Mouse (Mus musculus): Measurements from ENCODE around the gene Iqcf3. TPM values are rescaled to one million over a fixed set of nuclear protein-coding genes. Genes with fewer than 3 reads are reported as not detected.
A peak's percentile ranks its signal among the peaks of the same experiment; 100 is the strongest.

The Iqcf3 gene
- polyA plus RNA-seq, 1 experiment from 2014 or later = not detected

DNA sequence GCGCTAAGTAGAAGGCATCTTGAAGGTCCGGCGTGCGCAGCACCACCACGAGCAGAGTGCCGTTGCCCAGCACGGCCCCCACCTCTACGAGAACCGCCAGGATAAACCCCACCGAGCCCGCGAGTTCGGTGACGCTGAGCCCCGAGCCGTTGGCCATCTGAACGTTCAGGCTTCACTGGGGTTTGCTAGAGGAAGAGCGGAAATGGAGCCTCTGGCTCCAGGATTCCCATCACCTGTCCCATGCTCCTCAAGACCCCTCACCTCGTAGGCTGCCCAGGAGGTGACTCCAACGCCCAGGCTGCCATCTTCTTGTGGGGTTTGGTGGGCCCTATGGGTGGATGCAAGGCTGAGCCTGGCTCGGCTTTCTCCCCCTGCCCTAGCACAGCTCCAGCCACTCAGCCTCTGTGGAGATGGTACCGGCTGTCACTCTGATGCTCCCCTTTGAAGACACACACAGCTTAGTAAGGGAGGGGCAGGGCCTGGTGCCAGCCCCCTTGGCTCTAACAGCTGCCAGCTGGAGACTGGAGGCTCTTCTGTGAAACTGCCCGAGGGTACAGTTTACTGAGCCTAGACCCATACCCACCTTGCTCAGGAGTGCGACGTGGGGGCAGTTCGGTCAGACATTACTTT lies 95.7 kb downstream of the Iqcf3 start, which contains the start of gene Gpr62:
Gpr62 (minus strand) TSS at position 368 of the 630 bp plus-strand sequence.
- Histone ChIP-seq H3K9me3 (ENCODE audit: control insufficient read depth, low read length) (no peaks in the 10 kb centered on the region), H3K4me1 (replicated peaks; ENCODE audit: control insufficient read depth, insufficient read depth, low read length) (peaks cover 14% of the 10 kb centered on the region; the same call in 1 of the 2 replicates), H3K27me3 (ENCODE audit: control insufficient read depth, insufficient read depth, low read length) (no peaks in the 10 kb centered on the region), H3K9ac (ENCODE audit: low read depth, low read length) (peak within 1 kb of the TSS; percentile 68), H3K27ac (ENCODE audit: low read depth, low read length) (peak within 1 kb of the TSS; percentile 60; the same call in 1 of the 2 replicates), H3K4me2 (replicated peaks; ENCODE audit: low read depth, low read length) (peak within 1 kb of the TSS; percentile 95), H3K36me3 (ENCODE audit: control insufficient read depth, insufficient read depth, low read length) (peaks cover 18% of the 10 kb centered on the region), H3K4me3 (ENCODE audit: low read depth, low read length) (peak within 1 kb of the TSS; percentile 43)
- WGBS = 28% methylated on average over 26 of the region's 26 CpGs
- ATAC-seq (ENCODE audit: low FRiP score) (peak; percentile 9), DNase-seq (ENCODE audit: low spot score) (no peak)

DNA sequence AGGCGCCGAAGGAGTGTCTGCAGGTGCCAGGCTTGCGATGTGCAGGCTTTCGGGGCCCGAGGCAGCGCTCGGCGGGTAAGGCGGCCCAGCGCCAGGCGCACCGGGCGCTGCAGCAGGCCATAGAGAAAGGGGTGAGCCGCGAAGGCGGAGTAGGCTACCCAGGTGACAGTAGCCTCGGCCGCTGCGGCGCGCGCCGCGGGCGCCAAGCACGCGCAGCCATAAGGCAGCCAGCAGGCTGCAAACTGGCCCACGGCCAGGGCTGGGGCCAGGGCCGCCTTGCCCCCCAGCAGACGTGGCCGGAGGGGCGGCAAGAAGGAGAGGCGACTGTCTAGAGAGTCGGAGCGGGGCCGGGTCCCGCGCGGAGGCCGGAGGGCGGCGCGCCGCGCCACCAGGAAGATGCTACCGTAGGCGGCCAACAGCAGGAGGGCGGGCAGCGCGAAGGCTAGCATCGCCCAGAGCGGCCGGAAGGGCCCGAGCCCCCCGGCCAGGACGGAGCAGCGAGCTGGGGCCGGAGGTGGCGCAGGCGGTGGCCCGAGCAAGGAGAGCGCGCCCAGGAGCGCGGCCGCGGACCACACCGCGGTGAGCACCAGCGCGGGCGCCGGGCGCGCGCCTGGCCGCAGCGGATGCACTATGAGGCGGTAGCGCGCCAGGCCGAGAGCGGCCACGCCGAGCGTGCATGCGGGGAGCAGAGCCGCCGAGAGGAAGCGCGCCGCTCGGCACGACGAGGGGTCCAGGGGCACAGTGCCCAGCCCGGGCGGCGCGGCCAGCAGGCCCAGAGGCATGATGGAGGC lies 96.5 kb downstream of the Iqcf3 start:
- peaks cover 14% of the 10 kb centered on the region; the same call in 1 of the 2 replicates for H3K4me1 ChIP-seq (replicated peaks; ENCODE audit: control insufficient read depth, insufficient read depth, low read length)
- ATAC-seq (ENCODE audit: low FRiP score) (peak; percentile 82), DNase-seq (ENCODE audit: low spot score) (peak; percentile 78)
- peak overlapping the region; percentile 43 for H3K4me3 ChIP-seq (ENCODE audit: low read depth, low read length)
- peak overlapping the region; percentile 68 for H3K9ac ChIP-seq (ENCODE audit: low read depth, low read length)
- no peaks in the 10 kb centered on the region for H3K9me3 ChIP-seq (ENCODE audit: control insufficient read depth, low read length)
- peak overlapping the region; percentile 60; the same call in 1 of the 2 replicates for H3K27ac ChIP-seq (ENCODE audit: low read depth, low read length)
- H3K36me3 ChIP-seq (ENCODE audit: control insufficient read depth, insufficient read depth, low read length) = peaks cover 23% of the 10 kb centered on the region
- 1% methylated on average over 89 of the region's 99 CpGs for WGBS
- peak overlapping the region; percentile 95 for H3K4me2 ChIP-seq (replicated peaks; ENCODE audit: low read depth, low read length)
- no peaks in the 10 kb centered on the region for H3K27me3 ChIP-seq (ENCODE audit: control insufficient read depth, insufficient read depth, low read length)

DNA sequence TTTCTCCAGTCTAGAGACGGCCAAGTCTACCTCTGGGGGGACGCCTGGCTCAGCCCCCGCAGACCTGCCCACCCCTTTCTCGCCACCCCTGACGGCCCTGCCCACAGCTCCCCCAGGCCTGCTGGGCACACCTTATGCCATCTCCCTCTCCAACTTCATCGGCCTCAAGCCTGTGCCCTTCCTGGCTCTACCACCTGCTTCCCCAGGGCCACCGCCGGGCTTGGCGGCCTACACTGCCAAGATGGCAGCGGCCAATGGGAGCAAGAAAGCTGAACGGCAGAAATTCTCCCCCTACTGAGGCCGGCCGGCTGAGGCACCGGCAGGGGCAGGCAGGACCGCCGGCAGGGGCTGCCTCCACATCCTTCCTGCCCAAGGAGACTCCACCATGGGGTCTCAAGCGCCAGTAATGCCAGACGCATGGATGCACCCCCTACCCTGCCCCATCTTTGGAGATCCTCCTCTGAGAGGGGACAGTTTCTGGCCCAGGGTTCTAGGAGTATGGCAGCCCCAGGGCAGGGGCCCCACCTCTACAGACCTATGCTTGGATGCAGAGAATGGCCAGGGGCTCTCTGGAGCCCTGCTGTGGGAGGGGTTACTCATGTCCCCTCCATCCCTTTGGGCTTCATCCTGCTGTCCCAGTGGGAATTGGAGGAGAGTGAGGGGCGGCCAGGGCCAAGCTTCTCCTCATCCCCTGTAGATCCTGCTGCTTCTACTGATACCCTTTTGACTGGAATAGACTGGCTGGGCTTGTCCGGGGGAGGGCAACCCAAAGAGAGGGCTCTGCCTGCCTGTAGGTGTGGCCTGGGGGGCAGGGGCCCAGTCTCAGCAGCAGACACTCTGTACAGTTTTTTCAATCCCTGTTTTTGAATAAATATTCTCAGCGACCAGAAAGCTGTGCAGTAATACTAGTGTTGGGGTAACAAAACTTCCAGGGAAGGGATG lies 98.0 kb downstream of the Iqcf3 start:
- Histone ChIP-seq H3K27me3 (ENCODE audit: control insufficient read depth, insufficient read depth, low read length) (no peaks in the 10 kb centered on the region), H3K9ac (ENCODE audit: low read depth, low read length) (no peak overlapping the region), H3K9me3 (ENCODE audit: control insufficient read depth, low read length) (no peaks in the 10 kb centered on the region), H3K27ac (ENCODE audit: low read depth, low read length) (no peak overlapping the region), H3K4me1 (replicated peaks; ENCODE audit: control insufficient read depth, insufficient read depth, low read length) (peaks cover 14% of the 10 kb centered on the region; the same call in 1 of the 2 replicates), H3K36me3 (ENCODE audit: control insufficient read depth, insufficient read depth, low read length) (peaks cover 25% of the 10 kb centered on the region), H3K4me2 (replicated peaks; ENCODE audit: low read depth, low read length) (0 out of 2 replicates have a peak overlapping the region, but pooled peaks have one; percentile 7), H3K4me3 (ENCODE audit: low read depth, low read length) (no peak overlapping the region)
- ATAC-seq (ENCODE audit: low FRiP score) (no peak), DNase-seq (ENCODE audit: low spot score) (no peak)
- WGBS = 86% methylated on average over 21 of the region's 21 CpGs

DNA sequence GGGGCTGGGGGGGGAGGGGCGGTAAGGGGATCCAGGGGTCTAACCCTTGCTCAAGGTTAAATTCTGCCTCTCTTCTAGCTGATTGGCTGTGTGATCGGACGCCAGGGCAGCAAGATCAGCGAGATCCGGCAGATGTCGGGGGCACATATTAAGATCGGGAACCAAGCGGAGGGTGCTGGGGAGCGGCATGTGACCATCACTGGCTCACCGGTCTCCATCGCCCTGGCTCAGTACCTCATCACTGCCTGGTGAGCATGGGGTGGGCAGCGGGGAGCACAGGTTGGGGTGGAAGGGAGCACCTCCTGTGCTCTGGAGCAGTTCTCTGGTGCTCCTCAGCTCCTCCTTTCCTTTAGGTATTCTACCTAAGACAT lies 99.0 kb downstream of the Iqcf3 start:
- ATAC-seq (ENCODE audit: low FRiP score) (no peak), DNase-seq (ENCODE audit: low spot score) (no peak)
- Histone ChIP-seq H3K27ac (ENCODE audit: low read depth, low read length) (no peak overlapping the region), H3K4me3 (ENCODE audit: low read depth, low read length) (no peak overlapping the region), H3K4me1 (replicated peaks; ENCODE audit: control insufficient read depth, insufficient read depth, low read length) (peaks cover 19% of the 10 kb centered on the region), H3K9me3 (ENCODE audit: control insufficient read depth, low read length) (no peaks in the 10 kb centered on the region), H3K27me3 (ENCODE audit: control insufficient read depth, insufficient read depth, low read length) (no peaks in the 10 kb centered on the region), H3K9ac (ENCODE audit: low read depth, low read length) (no peak overlapping the region), H3K36me3 (ENCODE audit: control insufficient read depth, insufficient read depth, low read length) (peaks cover 25% of the 10 kb centered on the region), H3K4me2 (replicated peaks; ENCODE audit: low read depth, low read length) (no peak overlapping the region)
- 92% methylated on average over 12 of the region's 12 CpGs for whole genome bisulfite sequencing

DNA sequence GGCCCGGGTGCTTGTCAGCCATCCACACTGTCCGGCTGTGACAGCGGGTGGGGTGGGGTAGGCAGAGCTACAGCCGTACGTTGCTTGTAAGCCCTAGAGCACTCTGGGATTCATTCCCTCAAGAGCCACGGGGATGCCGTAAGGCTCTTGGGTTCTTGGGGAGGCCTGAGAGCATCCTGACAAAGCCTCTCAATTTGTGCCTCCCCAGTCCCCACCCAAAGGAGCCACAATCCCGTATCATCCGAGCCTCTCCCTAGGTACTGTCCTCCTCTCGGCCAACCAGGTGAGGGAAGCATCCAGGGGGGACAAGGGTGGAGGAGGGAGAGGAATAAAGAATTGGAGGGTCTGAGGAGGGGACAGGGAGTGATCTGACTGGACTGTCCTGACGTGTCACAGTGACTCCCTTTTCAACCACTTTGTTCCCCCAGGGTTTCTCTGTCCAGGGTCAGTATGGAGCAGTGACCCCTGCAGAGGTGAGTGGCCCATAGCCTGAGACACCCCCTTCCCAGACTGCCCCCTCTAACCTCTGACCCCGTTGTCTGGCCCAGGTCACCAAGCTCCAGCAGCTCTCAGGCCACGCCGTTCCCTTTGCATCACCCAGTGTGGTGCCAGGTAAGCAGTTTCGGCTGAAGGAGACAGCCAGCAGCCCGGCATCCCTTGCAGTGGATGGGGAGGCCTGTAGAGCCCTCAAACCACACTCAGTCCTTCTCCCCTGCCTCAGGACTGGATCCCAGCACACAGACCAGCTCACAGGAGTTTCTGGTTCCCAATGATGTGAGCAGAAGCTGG lies 99.6 kb downstream of the Iqcf3 start:
- no peaks in the 10 kb centered on the region for H3K27me3 ChIP-seq (ENCODE audit: control insufficient read depth, insufficient read depth, low read length)
- no peak overlapping the region for H3K27ac ChIP-seq (ENCODE audit: low read depth, low read length)
- no peak overlapping the region for H3K4me3 ChIP-seq (ENCODE audit: low read depth, low read length)
- DNase-seq (ENCODE audit: low spot score) = no peak
- no peak for ATAC-seq (ENCODE audit: low FRiP score)
- no peaks in the 10 kb centered on the region for H3K9me3 ChIP-seq (ENCODE audit: control insufficient read depth, low read length)
- H3K36me3 ChIP-seq (ENCODE audit: control insufficient read depth, insufficient read depth, low read length) = peaks cover 25% of the 10 kb centered on the region
- no peak overlapping the region for H3K9ac ChIP-seq (ENCODE audit: low read depth, low read length)
- no peak overlapping the region for H3K4me2 ChIP-seq (replicated peaks; ENCODE audit: low read depth, low read length)
- peaks cover 25% of the 10 kb centered on the region for H3K4me1 ChIP-seq (replicated peaks; ENCODE audit: control insufficient read depth, insufficient read depth, low read length)
- WGBS = 80% methylated on average over 16 of the region's 16 CpGs

DNA sequence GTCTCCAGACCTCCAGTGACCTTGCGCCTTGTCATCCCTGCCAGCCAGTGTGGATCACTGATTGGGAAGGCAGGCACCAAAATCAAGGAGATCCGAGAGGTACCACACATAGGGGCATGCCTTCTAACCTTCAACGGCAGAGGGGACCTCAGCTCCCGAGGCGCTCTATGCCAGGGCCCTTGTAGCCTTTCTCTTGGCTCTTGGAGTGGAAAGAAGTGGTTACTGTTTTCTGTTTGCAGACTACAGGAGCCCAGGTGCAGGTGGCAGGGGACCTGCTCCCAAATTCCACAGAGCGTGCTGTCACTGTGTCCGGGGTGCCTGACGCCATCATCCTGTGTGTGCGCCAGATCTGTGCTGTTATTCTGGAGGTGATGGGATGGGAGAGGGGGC lies 100.4 kb downstream of the Iqcf3 start:
- Histone ChIP-seq H3K36me3 (ENCODE audit: control insufficient read depth, insufficient read depth, low read length) (peaks cover 25% of the 10 kb centered on the region), H3K27ac (ENCODE audit: low read depth, low read length) (no peak overlapping the region), H3K4me3 (ENCODE audit: low read depth, low read length) (no peak overlapping the region), H3K9me3 (ENCODE audit: control insufficient read depth, low read length) (no peaks in the 10 kb centered on the region), H3K4me2 (replicated peaks; ENCODE audit: low read depth, low read length) (no peak overlapping the region), H3K4me1 (replicated peaks; ENCODE audit: control insufficient read depth, insufficient read depth, low read length) (peaks cover 33% of the 10 kb centered on the region), H3K27me3 (ENCODE audit: control insufficient read depth, insufficient read depth, low read length) (no peaks in the 10 kb centered on the region), H3K9ac (ENCODE audit: low read depth, low read length) (no peak overlapping the region)
- ATAC-seq (ENCODE audit: low FRiP score) (no peak), DNase-seq (ENCODE audit: low spot score) (no peak)
- 91% methylated on average over 9 of the region's 9 CpGs for WGBS

DNA sequence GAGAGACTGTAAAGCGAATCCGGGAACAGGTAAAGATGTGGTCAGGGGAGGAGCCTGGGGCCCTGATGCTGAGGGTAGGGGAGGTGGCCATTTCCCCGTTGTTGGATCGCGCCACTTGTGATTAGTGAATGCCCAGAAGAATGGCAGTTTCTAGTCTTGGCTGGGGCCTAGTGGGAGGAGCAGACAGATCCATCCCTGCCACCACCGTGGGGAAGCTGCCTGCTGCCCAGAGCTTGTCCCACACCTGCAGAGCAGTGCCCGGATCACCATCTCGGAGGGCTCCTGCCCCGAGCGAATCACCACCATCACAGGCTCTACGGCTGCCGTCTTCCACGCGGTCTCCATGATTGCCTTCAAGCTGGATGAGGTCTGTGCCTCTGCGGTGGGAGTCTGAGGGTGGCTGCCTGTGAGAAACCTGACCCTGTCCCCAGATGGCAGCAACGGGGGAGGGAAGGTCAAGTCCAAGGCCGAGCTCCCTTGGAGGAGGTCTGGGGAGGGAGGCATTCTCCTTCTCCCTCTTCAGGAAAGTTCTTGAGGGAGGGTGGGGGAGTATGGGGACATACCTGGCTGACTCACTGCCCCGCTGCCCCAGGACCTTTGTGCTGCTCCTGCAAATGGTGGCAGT lies 100.9 kb downstream of the Iqcf3 start:
- Histone ChIP-seq H3K9me3 (ENCODE audit: control insufficient read depth, low read length) (no peaks in the 10 kb centered on the region), H3K4me1 (replicated peaks; ENCODE audit: control insufficient read depth, insufficient read depth, low read length) (peaks cover 35% of the 10 kb centered on the region), H3K4me3 (ENCODE audit: low read depth, low read length) (no peak overlapping the region), H3K4me2 (replicated peaks; ENCODE audit: low read depth, low read length) (no peak overlapping the region), H3K27ac (ENCODE audit: low read depth, low read length) (no peak overlapping the region), H3K27me3 (ENCODE audit: control insufficient read depth, insufficient read depth, low read length) (no peaks in the 10 kb centered on the region), H3K36me3 (ENCODE audit: control insufficient read depth, insufficient read depth, low read length) (peaks cover 25% of the 10 kb centered on the region), H3K9ac (ENCODE audit: low read depth, low read length) (no peak overlapping the region)
- ATAC-seq (ENCODE audit: low FRiP score) (no peak), DNase-seq (ENCODE audit: low spot score) (no peak)
- WGBS = 76% methylated on average over 18 of the region's 18 CpGs

All from hindbrain, embryonic 11.5 days (tissue).